Mouse (Mus musculus): Measurements from ENCODE around the gene Cnpy3. TPM values are rescaled to one million over a fixed set of nuclear protein-coding genes. Genes with fewer than 3 reads are reported as not detected.
"Not testable (repeated sequence)": the region's sequence is repeated elsewhere in the genome, so short reads cannot be mapped to it uniquely, and the experiment has no call there.

The Cnpy3 gene
- polyA plus RNA-seq, 1 experiment = 67.1 TPM

GRCm38 (mm10) chr17:46770546-46770945, 18.5 kb upstream of the Cnpy3 start:
- Histone ChIP-seq H3K27ac (ENCODE audit: control insufficient read depth, insufficient read depth, low read length) (0 out of 2 replicates have a peak overlapping the region, but pooled peaks have one; percentile 1), H3K4me3 (ENCODE audit: control insufficient read depth, insufficient read depth, low read length) (no peak overlapping the region), H3K4me1 (replicated peaks; ENCODE audit: control insufficient read depth, insufficient read depth, low read length) (peaks cover 31% of the 10 kb centered on the region), H3K36me3 (ENCODE audit: control insufficient read depth, insufficient read depth, low read length) (peaks cover 7% of the 10 kb centered on the region), H3K27me3 (ENCODE audit: control insufficient read depth, insufficient read depth, low read length) (no peaks in the 10 kb centered on the region)
- DNase-seq = no peak
- WGBS = 96% methylated on average over 11 of the region's 11 CpGs
- TF ChIP-seq POLR2A (IDR thresholded peaks at IDR 0.05; ENCODE audit: control insufficient read depth, extremely low read depth, insufficient read depth, low read length, poor library complexity) (no peak), CTCF (IDR thresholded peaks at IDR 0.05; ENCODE audit: borderline replicate concordance, control insufficient read depth, extremely low read depth, insufficient read depth, low read length, poor library complexity) (no peak)

- Histone ChIP-seq H3K36me3 (ENCODE audit: control insufficient read depth, insufficient read depth, low read length) (no peaks in the 10 kb centered on the region), H3K27me3 (ENCODE audit: control insufficient read depth, insufficient read depth, low read length) (no peaks in the 10 kb centered on the region), H3K4me1 (replicated peaks; ENCODE audit: control insufficient read depth, insufficient read depth, low read length) (peaks cover 49% of the 10 kb centered on the region), H3K4me3 (ENCODE audit: control insufficient read depth, insufficient read depth, low read length) (no peak overlapping the region), H3K27ac (ENCODE audit: control insufficient read depth, insufficient read depth, low read length) (peak overlapping the region; percentile 89)
- TF ChIP-seq CTCF (IDR thresholded peaks at IDR 0.05; ENCODE audit: borderline replicate concordance, control insufficient read depth, extremely low read depth, insufficient read depth, low read length, poor library complexity) (no peak), POLR2A (IDR thresholded peaks at IDR 0.05; ENCODE audit: control insufficient read depth, extremely low read depth, insufficient read depth, low read length, poor library complexity) (no peak)
- WGBS = 4% methylated on average over 8 of the region's 8 CpGs
- peak; percentile 80 for DNase-seq
Observed at GRCm38 (mm10) chr17:46767868-46768267, 15.9 kb upstream of the Cnpy3 start.

GRCm38 (mm10) chr17:46764916-46765315, 12.9 kb upstream of the Cnpy3 start:
- H3K27me3 ChIP-seq (ENCODE audit: control insufficient read depth, insufficient read depth, low read length); H3K36me3 ChIP-seq (ENCODE audit: control insufficient read depth, insufficient read depth, low read length); DNase-seq; H3K4me3 ChIP-seq (ENCODE audit: control insufficient read depth, insufficient read depth, low read length): not testable (repeated sequence)
- H3K4me1 ChIP-seq (replicated peaks; ENCODE audit: control insufficient read depth, insufficient read depth, low read length) = peaks cover 56% of the 10 kb centered on the region
- peak overlapping the region; percentile 77 for H3K27ac ChIP-seq (ENCODE audit: control insufficient read depth, insufficient read depth, low read length)
- 79% methylated on average over 9 of the region's 9 CpGs for WGBS

GRCm38 (mm10) chr17:46763544-46763943, 11.5 kb upstream of the Cnpy3 start, which contains the start of gene Ptcra:
Ptcra (minus strand) TSS chr17:46763712.
- peak; percentile 73 for DNase-seq
- 7% methylated on average over 2 of the region's 2 CpGs for WGBS
- H3K27ac ChIP-seq (ENCODE audit: control insufficient read depth, insufficient read depth, low read length) = peak within 1 kb of the TSS; percentile 77
- peaks cover 52% of the 10 kb centered on the region for H3K4me1 ChIP-seq (replicated peaks; ENCODE audit: control insufficient read depth, insufficient read depth, low read length)
- 0 out of 2 replicates have a peak, but pooled peaks cover 3% of the 10 kb centered on the region for H3K36me3 ChIP-seq (ENCODE audit: control insufficient read depth, insufficient read depth, low read length)
- H3K27me3 ChIP-seq (ENCODE audit: control insufficient read depth, insufficient read depth, low read length) = no peaks in the 10 kb centered on the region
- H3K4me3 ChIP-seq (ENCODE audit: control insufficient read depth, insufficient read depth, low read length) = peak within 1 kb of the TSS; percentile 30
- TF ChIP-seq POLR2A (IDR thresholded peaks at IDR 0.05; ENCODE audit: control insufficient read depth, extremely low read depth, insufficient read depth, low read length, poor library complexity) (0 out of 2 replicates have a peak, but pooled peaks have one; percentile 25), CTCF (IDR thresholded peaks at IDR 0.05; ENCODE audit: borderline replicate concordance, control insufficient read depth, extremely low read depth, insufficient read depth, low read length, poor library complexity) (no peak)

- no peak overlapping the region for H3K4me3 ChIP-seq (ENCODE audit: control insufficient read depth, insufficient read depth, low read length)
- H3K27me3 ChIP-seq (ENCODE audit: control insufficient read depth, insufficient read depth, low read length) = no peaks in the 10 kb centered on the region
- H3K36me3 ChIP-seq (ENCODE audit: control insufficient read depth, insufficient read depth, low read length) = 0 out of 2 replicates have a peak, but pooled peaks cover 6% of the 10 kb centered on the region
- no peak overlapping the region for H3K27ac ChIP-seq (ENCODE audit: control insufficient read depth, insufficient read depth, low read length)
- peaks cover 20% of the 10 kb centered on the region for H3K4me1 ChIP-seq (replicated peaks; ENCODE audit: control insufficient read depth, insufficient read depth, low read length)
- TF ChIP-seq POLR2A (IDR thresholded peaks at IDR 0.05; ENCODE audit: control insufficient read depth, extremely low read depth, insufficient read depth, low read length, poor library complexity) (no peak), CTCF (IDR thresholded peaks at IDR 0.05; ENCODE audit: borderline replicate concordance, control insufficient read depth, extremely low read depth, insufficient read depth, low read length, poor library complexity) (no peak)
- 93% methylated on average over 12 of the region's 12 CpGs for WGBS
- DNase-seq = no peak
Observed at GRCm38 (mm10) chr17:46758753-46759152, 6.7 kb upstream of the Cnpy3 start.

- Histone ChIP-seq H3K36me3 (ENCODE audit: control insufficient read depth, insufficient read depth, low read length) (peaks cover 4% of the 10 kb centered on the region), H3K4me3 (ENCODE audit: control insufficient read depth, insufficient read depth, low read length) (peak overlapping the region; percentile 83), H3K4me1 (replicated peaks; ENCODE audit: control insufficient read depth, insufficient read depth, low read length) (peaks cover 5% of the 10 kb centered on the region), H3K27ac (ENCODE audit: control insufficient read depth, insufficient read depth, low read length) (peak overlapping the region; percentile 75), H3K27me3 (ENCODE audit: control insufficient read depth, insufficient read depth, low read length) (no peaks in the 10 kb centered on the region)
- no peak for DNase-seq
- WGBS = 3% methylated on average over 16 of the region's 16 CpGs
- no peak for TF ChIP-seq CTCF (IDR thresholded peaks at IDR 0.05; ENCODE audit: borderline replicate concordance, control insufficient read depth, extremely low read depth, insufficient read depth, low read length, poor library complexity)
- TF ChIP-seq POLR2A (IDR thresholded peaks at IDR 0.05; ENCODE audit: control insufficient read depth, extremely low read depth, insufficient read depth, low read length, poor library complexity) = no peak
Observed at GRCm38 (mm10) chr17:46751056-46751793, 789 bp downstream of the Cnpy3 start.

Data from thymus, adult 2 months (tissue).